17 mouse cellular contexts compared by ENCODE assay signal in the genomic region with DNA sequence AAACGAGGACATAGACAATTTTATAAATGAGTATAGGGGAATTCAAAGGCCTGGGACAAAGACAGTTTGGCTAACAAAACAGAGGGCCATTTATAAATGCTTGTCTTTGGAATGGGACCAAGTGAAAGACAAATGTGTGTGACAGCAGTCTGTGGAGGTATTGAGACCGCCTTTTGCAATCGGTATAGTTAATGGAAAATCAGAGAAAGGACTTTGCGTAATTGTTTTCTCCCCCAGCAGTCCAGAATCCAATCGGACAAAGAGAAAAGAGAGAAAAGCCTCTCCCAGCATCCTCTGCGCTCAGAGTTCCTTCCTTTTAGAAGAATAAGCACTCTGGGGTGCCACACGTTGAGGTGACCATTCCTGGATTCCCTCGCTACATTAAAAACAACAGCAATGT. TPM values are rescaled to one million over a fixed set of nuclear protein-coding genes. Genes with fewer than 3 reads are reported as not detected.
DNase-seq lines count a peak whose midpoint lies in the region; ATAC-seq and TF ChIP-seq lines count a peak whose summit lies in the region.
"Had no signal": no experiment of that assay in that cellular context is flagged by ENCODE, and none has a peak within 500 bp of the region (broad histone marks: within the 10 kb centered on the region; RNA-seq: fewer than 3 reads in every experiment).

No protein-coding gene starts in this region.

- 0 out of 2 replicates have a peak overlapping the region, but pooled peaks have one; percentile 2 for H3K27ac ChIP-seq in hindbrain, embryonic 12.5 days
- no peak overlapping the region for H3K27ac ChIP-seq in hindbrain, embryonic 14.5 days
- peak overlapping the region; percentile 99 for H3K27ac ChIP-seq in liver, adult 2 months (replicated peaks; ENCODE audit: insufficient read depth, low read depth, low read length)
- no peak overlapping the region for H3K27ac ChIP-seq in liver, embryonic 12.5 days
- peak overlapping the region; percentile 61; the same call in 1 of the 2 replicates for H3K27ac ChIP-seq in midbrain, embryonic 10.5 days (replicated peaks)
- no peak overlapping the region for H3K27ac ChIP-seq in midbrain, embryonic 16.5 days (ENCODE audit: low read length)
- H3K27ac ChIP-seq: midbrain, embryonic 12.5 days; neural tube, embryonic 13.5 days had no signal

- H3K4me1 ChIP-seq in hindbrain, embryonic 12.5 days: peaks cover 9% of the 10 kb centered on the region; the same call in 1 of the 2 replicates
- H3K4me1 ChIP-seq in hindbrain, embryonic 14.5 days (replicated peaks; ENCODE audit: control insufficient read depth, insufficient read depth, low read length): no peaks in the 10 kb centered on the region
- H3K4me1 ChIP-seq in liver, adult 2 months (ENCODE audit: control insufficient read depth, insufficient read depth, low read length): peaks cover 19% of the 10 kb centered on the region
- H3K4me1 ChIP-seq in liver, embryonic 12.5 days: peaks cover 22% of the 10 kb centered on the region
- H3K4me1 ChIP-seq in midbrain, embryonic 10.5 days: peaks cover 26% of the 10 kb centered on the region
- H3K4me1 ChIP-seq in midbrain, embryonic 16.5 days (ENCODE audit: control insufficient read depth, insufficient read depth, low read length): peaks cover 2% of the 10 kb centered on the region; the same call in 1 of the 2 replicates

- no peak overlapping the region for H3K4me2 ChIP-seq in hindbrain, embryonic 12.5 days (replicated peaks)
- no peak overlapping the region for H3K4me2 ChIP-seq in hindbrain, embryonic 14.5 days (replicated peaks)
- no peak overlapping the region for H3K4me2 ChIP-seq in liver, embryonic 12.5 days
- H3K4me2 ChIP-seq in midbrain, embryonic 16.5 days (ENCODE audit: low read length): no peak overlapping the region
- H3K4me2 ChIP-seq: heart, embryonic 12.5 days; limb, embryonic 13.5 days; midbrain, embryonic 12.5 days; neural tube, embryonic 13.5 days had no signal

- no peaks in the 10 kb centered on the region for H3K79me2 ChIP-seq in liver, adult 2 months (ENCODE audit: control insufficient read depth, insufficient read depth, low read length)

- no peak for DNase-seq in hindbrain, embryonic 14.5 days (ENCODE audit: low spot score)
- peak; percentile 98 for DNase-seq in liver, adult 2 months (ENCODE audit: extremely low read depth, low read depth, low spot score)
- DNase-seq in midbrain, embryonic 10.5 days (ENCODE audit: low spot score): no peak
- peak; percentile 59 for DNase-seq in yolk sac, embryonic 10.5 days (ENCODE audit: low spot score)
- DNase-seq: cerebellum, adult 2 months; cerebellum, postnatal 36 days; heart, postnatal 14 days; kidney, adult 9 months; thymus, postnatal 14 days had no signal

- H3K9me3 ChIP-seq in hindbrain, embryonic 12.5 days (replicated peaks): no peaks in the 10 kb centered on the region
- H3K9me3 ChIP-seq in hindbrain, embryonic 14.5 days (ENCODE audit: control insufficient read depth, low read length): no peaks in the 10 kb centered on the region
- H3K9me3 ChIP-seq in liver, embryonic 12.5 days (replicated peaks): no peaks in the 10 kb centered on the region
- no peaks in the 10 kb centered on the region for H3K9me3 ChIP-seq in midbrain, embryonic 10.5 days (replicated peaks)
- no peaks in the 10 kb centered on the region for H3K9me3 ChIP-seq in midbrain, embryonic 16.5 days (replicated peaks; ENCODE audit: control insufficient read depth, low read length, poor library complexity, severe bottlenecking)
- H3K9me3 ChIP-seq: embryonic facial prominence, embryonic 10.5 days; heart, embryonic 12.5 days; limb, embryonic 13.5 days; midbrain, embryonic 12.5 days; neural tube, embryonic 13.5 days had no signal

- no peak overlapping the region for H3K4me3 ChIP-seq in hindbrain, embryonic 12.5 days
- H3K4me3 ChIP-seq in hindbrain, embryonic 14.5 days (replicated peaks; ENCODE audit: low read length): no peak overlapping the region
- no peak overlapping the region for H3K4me3 ChIP-seq in liver, adult 2 months (ENCODE audit: insufficient read depth, low read depth, low read length)
- H3K4me3 ChIP-seq in liver, embryonic 12.5 days: no peak overlapping the region
- H3K4me3 ChIP-seq in midbrain, embryonic 10.5 days: no peak overlapping the region
- no peak overlapping the region for H3K4me3 ChIP-seq in midbrain, embryonic 16.5 days (ENCODE audit: low read depth, low read length)
- H3K4me3 ChIP-seq: embryonic facial prominence, embryonic 10.5 days; heart, embryonic 12.5 days; limb, embryonic 13.5 days; midbrain, embryonic 12.5 days; neural tube, embryonic 13.5 days had no signal

- H3K36me3 ChIP-seq in hindbrain, embryonic 12.5 days: no peaks in the 10 kb centered on the region
- no peaks in the 10 kb centered on the region for H3K36me3 ChIP-seq in hindbrain, embryonic 14.5 days (replicated peaks; ENCODE audit: control insufficient read depth, insufficient read depth)
- no peaks in the 10 kb centered on the region for H3K36me3 ChIP-seq in liver, adult 2 months (ENCODE audit: control insufficient read depth, insufficient read depth, low read length)
- no peaks in the 10 kb centered on the region for H3K36me3 ChIP-seq in liver, embryonic 12.5 days
- no peaks in the 10 kb centered on the region for H3K36me3 ChIP-seq in midbrain, embryonic 10.5 days
- H3K36me3 ChIP-seq in midbrain, embryonic 16.5 days (ENCODE audit: control insufficient read depth, insufficient read depth, low read length): no peaks in the 10 kb centered on the region
- H3K36me3 ChIP-seq: embryonic facial prominence, embryonic 10.5 days; heart, embryonic 12.5 days; limb, embryonic 13.5 days; midbrain, embryonic 12.5 days; neural tube, embryonic 13.5 days had no signal

- no peaks in the 10 kb centered on the region for H3K27me3 ChIP-seq in hindbrain, embryonic 12.5 days
- no peaks in the 10 kb centered on the region for H3K27me3 ChIP-seq in hindbrain, embryonic 14.5 days (ENCODE audit: control insufficient read depth, insufficient read depth, low read length)
- H3K27me3 ChIP-seq in liver, adult 2 months (ENCODE audit: control insufficient read depth, insufficient read depth, low read length): no peaks in the 10 kb centered on the region
- no peaks in the 10 kb centered on the region for H3K27me3 ChIP-seq in liver, embryonic 12.5 days (replicated peaks)
- H3K27me3 ChIP-seq in midbrain, embryonic 10.5 days (ENCODE audit: low read depth, poor library complexity, severe bottlenecking): no peaks in the 10 kb centered on the region
- H3K27me3 ChIP-seq in midbrain, embryonic 16.5 days (ENCODE audit: control insufficient read depth, insufficient read depth, low read depth, low read length): no peaks in the 10 kb centered on the region
- H3K27me3 ChIP-seq: heart, embryonic 12.5 days; limb, embryonic 13.5 days; neural tube, embryonic 13.5 days had no signal

- ATAC-seq in hindbrain, embryonic 12.5 days (ENCODE audit: low FRiP score): no peak
- no peak for ATAC-seq in hindbrain, embryonic 14.5 days (ENCODE audit: low FRiP score)
- no peak for ATAC-seq in liver, embryonic 12.5 days
- ATAC-seq in midbrain, embryonic 16.5 days: no peak

- 40% methylated on average over 8 of the region's 8 CpGs for WGBS in hindbrain, embryonic 12.5 days
- 36% methylated on average over 8 of the region's 8 CpGs for WGBS in hindbrain, embryonic 14.5 days
- 27% methylated on average over 8 of the region's 8 CpGs for WGBS in liver, adult 2 months
- WGBS in liver, embryonic 12.5 days (ENCODE audit: insufficient replicate concordance): 64% methylated on average over 8 of the region's 8 CpGs
- 74% methylated on average over 8 of the region's 8 CpGs for WGBS in midbrain, embryonic 10.5 days
- 40% methylated on average over 8 of the region's 8 CpGs for WGBS in midbrain, embryonic 16.5 days

- no peak for TF ChIP-seq POLR2A in liver, adult 2 months (IDR thresholded peaks at IDR 0.05; ENCODE audit: extremely low read depth, insufficient read depth, low read length)

- H3K9ac ChIP-seq in hindbrain, embryonic 12.5 days: no peak overlapping the region
- no peak overlapping the region for H3K9ac ChIP-seq in hindbrain, embryonic 14.5 days
- H3K9ac ChIP-seq in liver, adult 2 months (ENCODE audit: low read depth, low read length): no peak overlapping the region
- H3K9ac ChIP-seq in liver, embryonic 12.5 days: no peak overlapping the region
- no peak overlapping the region for H3K9ac ChIP-seq in midbrain, embryonic 16.5 days (ENCODE audit: low read depth, low read length)
- H3K9ac ChIP-seq: heart, embryonic 12.5 days; limb, embryonic 13.5 days; midbrain, embryonic 12.5 days; neural tube, embryonic 13.5 days had no signal

- TF ChIP-seq CTCF in liver, adult 2 months (IDR thresholded peaks at IDR 0.05; ENCODE audit: low read depth, low read length): no peak

RNA-seq across cellular contexts. Expression of a gene that starts 32.6 kb away (rescaled TPM):
- 87.2 and 92.3 TPM in 2 replicates for polyA plus RNA-seq in hindbrain, embryonic 12.5 days (2016; fragmentation: Nextera tagmentation; extraction: Ambion mirVana)
- polyA plus RNA-seq in hindbrain, embryonic 14.5 days (2014; fragmentation: Nextera tagmentation; extraction: Ambion mirVana): 47.7 and 48.8 TPM in 2 replicates
- total RNA-seq in liver, adult 2 months (2014; rRNA removed): 15.4 and 21.8 TPM in 2 replicates
- polyA plus RNA-seq in liver, adult 2 months (2012; rRNA removed): 125 and 162 TPM in 2 replicates
- polyA plus RNA-seq in liver, embryonic 12.5 days (2016; fragmentation: Nextera tagmentation; extraction: Ambion mirVana): 23.9 and 24.2 TPM in 2 replicates
- polyA plus RNA-seq in midbrain, embryonic 10.5 days (2016; fragmentation: Nextera tagmentation; extraction: Ambion mirVana): 127 and 141 TPM in 2 replicates
- polyA plus RNA-seq in midbrain, embryonic 16.5 days (2015; fragmentation: Nextera tagmentation; extraction: Ambion mirVana): 26.5 and 29.9 TPM in 2 replicates

Comparison
In these comparisons a context has a peak if more than half of its experiments do, and no peak if none do; other contexts are left out.
1. H3K27ac ChIP-seq: peak in hindbrain, embryonic 12.5 days (single experiment), liver, adult 2 months (single experiment) and midbrain, embryonic 10.5 days (single experiment); none in hindbrain, embryonic 14.5 days (single experiment), liver, embryonic 12.5 days (single experiment) and midbrain, embryonic 16.5 days (single experiment).
2. DNase-seq: peak in liver, adult 2 months (single experiment) and yolk sac, embryonic 10.5 days (single experiment); none in hindbrain, embryonic 14.5 days (single experiment) and midbrain, embryonic 10.5 days (single experiment).